Mouse (Mus musculus): ENCODE data around the gene Tnk1. TPM values are rescaled to one million over a fixed set of nuclear protein-coding genes. Genes with fewer than 3 reads are reported as not detected.

The Tnk1 gene
- total and polyA plus RNA-seq, 3 experiments: 0.25 to 0.35 TPM; not detected in 1

- TF ChIP-seq POLR2A (IDR thresholded peaks at IDR 0.05; ENCODE audit: control insufficient read depth in 1 of 2, insufficient read depth in 1 of 2, low read depth in 1 of 2, low read length in 2 of 2, poor library complexity in 1 of 2) (peak; percentile 34 to 55; a peak in 1 of 4 replicates), CTCF (IDR thresholded peaks at IDR 0.05 in 2 of 3, conservative IDR thresholded peaks at IDR 0.05 in 1 of 3; ENCODE audit: control insufficient read depth in 1 of 3, insufficient read depth in 1 of 3, low read depth in 2 of 3, low read length in 3 of 3, poor library complexity in 1 of 3, severe bottlenecking in 1 of 3) (0 out of 6 replicates have a peak, but pooled peaks of 1 of the 3 experiments have one; percentile 8), USF2 (IDR thresholded peaks at IDR 0.05; ENCODE audit: borderline replicate concordance in 1 of 2, insufficient read depth in 1 of 2, low read depth in 1 of 2, low read length in 2 of 2) (no peak), NRF1 (IDR thresholded peaks at IDR 0.05; ENCODE audit: insufficient read depth, low read depth, low read length, poor library complexity, severe bottlenecking) (peak; percentile 56; the same call in 1 of the 2 replicates), ZMIZ1 (IDR thresholded peaks at IDR 0.05; ENCODE audit: low read depth, low read length) (0 out of 2 replicates have a peak, but pooled peaks have one; percentile 48), NELFE (IDR thresholded peaks at IDR 0.05; ENCODE audit: low read depth, low read length) (peak; percentile 62), SIN3A (IDR thresholded peaks at IDR 0.05; ENCODE audit: low read length) (peak; percentile 42; the same call in 1 of the 2 replicates), MAZ (IDR thresholded peaks at IDR 0.05; ENCODE audit: low read depth, low read length) (peak; percentile 85; the same call in 1 of the 2 replicates), SMC3 (IDR thresholded peaks at IDR 0.05; ENCODE audit: low read depth, low read length) (no peak)
- no peak for DNase-seq (ENCODE audit: low read depth, low spot score)
- peaks cover 1% of the 10 kb centered on the region; the same call in 1 of the 2 replicates for H3K79me2 ChIP-seq (ENCODE audit: control insufficient read depth, insufficient read depth, low read length, poor library complexity)
- H3K9me3 ChIP-seq (replicated peaks; ENCODE audit: insufficient read depth, low read length): no peaks in the 10 kb centered on the region
- H3K36me3 ChIP-seq (ENCODE audit: control insufficient read depth in 1 of 2, insufficient read depth in 2 of 2, low read length in 2 of 2): peaks cover 0 to 14% of the 10 kb centered on the region in 2 experiments; a peak in 2 of 4 replicates
- peak within 1 kb of the TSS; percentile 84 to 97 for H3K4me3 ChIP-seq (ENCODE audit: control insufficient read depth in 1 of 2, insufficient read depth in 1 of 2, low read depth in 2 of 2, low read length in 2 of 2)
- no peaks in the 10 kb centered on the region; a peak in 1 of 4 replicates for H3K27me3 ChIP-seq (ENCODE audit: control insufficient read depth in 1 of 2, insufficient read depth in 2 of 2, low read length in 2 of 2)
- peaks cover 10 to 27% of the 10 kb centered on the region in 2 experiments for H3K4me1 ChIP-seq (ENCODE audit: control insufficient read depth in 1 of 2, insufficient read depth in 2 of 2, low read length in 2 of 2)
- H3K9ac ChIP-seq (ENCODE audit: control insufficient read depth, low read depth, low read length, poor library complexity, severe bottlenecking): peak within 1 kb of the TSS; percentile 86
- peak within 1 kb of the TSS; percentile 40 for H3K27ac ChIP-seq (ENCODE audit: control insufficient read depth, low read depth, low read length)
Observed at GRCm38 (mm10) chr11:69837604-69837951, 21.0 kb downstream of the Tnk1 start, which contains the start of gene Nlgn2. Nlgn2 (minus strand) TSS chr11:69837784.

GRCm38 (mm10) chr11:69836703-69837576, 21.6 kb downstream of the Tnk1 start:
- Histone ChIP-seq H3K36me3 (ENCODE audit: control insufficient read depth in 1 of 2, insufficient read depth in 2 of 2, low read length in 2 of 2) (peaks cover 0 to 14% of the 10 kb centered on the region in 2 experiments; a peak in 2 of 4 replicates), H3K79me2 (ENCODE audit: control insufficient read depth, insufficient read depth, low read length, poor library complexity) (peaks cover 1% of the 10 kb centered on the region; the same call in 1 of the 2 replicates), H3K27me3 (ENCODE audit: control insufficient read depth in 1 of 2, insufficient read depth in 2 of 2, low read length in 2 of 2) (no peaks in the 10 kb centered on the region; a peak in 1 of 4 replicates), H3K9ac (ENCODE audit: control insufficient read depth, low read depth, low read length, poor library complexity, severe bottlenecking) (peak overlapping the region; percentile 67), H3K27ac (ENCODE audit: control insufficient read depth, low read depth, low read length) (no peak overlapping the region), H3K4me1 (ENCODE audit: control insufficient read depth in 1 of 2, insufficient read depth in 2 of 2, low read length in 2 of 2) (peaks cover 10 to 28% of the 10 kb centered on the region in 2 experiments), H3K4me3 (ENCODE audit: control insufficient read depth in 1 of 2, insufficient read depth in 1 of 2, low read depth in 2 of 2, low read length in 2 of 2) (peak overlapping the region; percentile 60 to 97), H3K9me3 (replicated peaks; ENCODE audit: insufficient read depth, low read length) (no peaks in the 10 kb centered on the region)
- peak; percentile 41 for DNase-seq (ENCODE audit: low read depth, low spot score)
- no peak for TF ChIP-seq NRF1 (IDR thresholded peaks at IDR 0.05; ENCODE audit: insufficient read depth, low read depth, low read length, poor library complexity, severe bottlenecking)
- TF ChIP-seq CTCF (IDR thresholded peaks at IDR 0.05 in 2 of 3, conservative IDR thresholded peaks at IDR 0.05 in 1 of 3; ENCODE audit: control insufficient read depth in 1 of 3, insufficient read depth in 1 of 3, low read depth in 2 of 3, low read length in 3 of 3, poor library complexity in 1 of 3, severe bottlenecking in 1 of 3): no peak
- TF ChIP-seq TCF12 (IDR thresholded peaks at IDR 0.05; ENCODE audit: low read depth, low read length): no peak
- TF ChIP-seq MYB (IDR thresholded peaks at IDR 0.05; ENCODE audit: low read depth, low read length): no peak
- TF ChIP-seq SMC3 (IDR thresholded peaks at IDR 0.05; ENCODE audit: low read depth, low read length): no peak
- TF ChIP-seq UBTF (IDR thresholded peaks at IDR 0.05; ENCODE audit: borderline replicate concordance, insufficient read depth, low read depth, low read length): 0 out of 2 replicates have a peak, but pooled peaks have one; percentile 56
- peak; percentile 64; the same call in 1 of the 2 replicates for TF ChIP-seq MAZ (IDR thresholded peaks at IDR 0.05; ENCODE audit: low read depth, low read length)
- no peak for TF ChIP-seq MAFK (IDR thresholded peaks at IDR 0.05; ENCODE audit: borderline replicate concordance, low read depth, low read length)

All from MEL (cell line).